Mouse (Mus musculus) lung, postnatal 10 days (tissue): ENCODE results near the gene Ccdc13.

ENCODE experiments used
- DNase-seq: peaks from one replicate; pipeline ENCODE4 v3.0.0; 2021

The Ccdc13 gene

DNA sequence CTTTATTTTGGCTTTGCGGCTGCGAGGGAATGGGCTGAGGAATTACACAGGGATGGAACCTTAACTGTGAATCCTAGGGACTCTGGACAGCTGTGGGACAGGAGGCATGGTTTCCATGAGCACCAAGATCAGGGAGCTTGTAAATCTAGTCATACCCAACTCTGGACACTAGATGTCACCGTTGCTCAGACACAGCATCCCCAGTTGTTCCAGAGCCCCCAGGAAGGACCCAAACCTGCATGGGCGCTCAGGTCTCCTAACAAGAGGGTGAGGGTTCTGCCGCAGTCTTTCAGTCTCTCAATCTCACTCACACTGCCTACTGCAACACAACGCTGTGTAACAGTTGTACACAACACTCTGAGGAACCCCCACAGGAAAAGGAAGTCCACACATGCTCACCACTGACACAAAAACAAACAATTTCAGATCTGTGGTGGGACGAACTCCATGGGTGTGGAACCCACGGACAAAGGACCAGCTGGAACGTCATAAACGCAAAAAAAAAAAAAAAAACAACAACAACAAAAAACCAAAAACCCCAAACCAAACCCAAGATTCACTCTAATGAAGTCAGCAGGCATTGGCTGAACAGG lies 7.4 kb upstream of the Ccdc13 start:
- DNase-seq: peak; percentile 60

DNA sequence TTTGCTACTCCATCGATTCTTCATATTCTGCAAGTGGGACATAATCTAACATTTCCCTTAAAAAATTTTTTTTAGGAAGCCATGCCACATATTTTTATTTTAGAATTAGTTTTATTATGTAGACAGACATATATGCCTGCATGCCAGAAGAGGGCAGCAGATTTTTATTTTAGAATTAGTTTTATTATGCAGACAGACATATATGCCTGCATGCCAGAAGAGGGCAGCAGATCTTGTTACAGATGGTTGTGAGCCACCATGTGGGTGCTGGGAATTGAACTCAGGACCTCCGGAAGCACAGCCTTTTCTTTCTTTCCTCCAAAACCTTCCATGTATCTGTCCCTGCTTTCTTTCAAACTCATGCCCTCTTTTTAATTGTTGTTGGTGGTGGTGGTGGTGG lies 3.7 kb upstream of the Ccdc13 start:
- no peak for DNase-seq

DNA sequence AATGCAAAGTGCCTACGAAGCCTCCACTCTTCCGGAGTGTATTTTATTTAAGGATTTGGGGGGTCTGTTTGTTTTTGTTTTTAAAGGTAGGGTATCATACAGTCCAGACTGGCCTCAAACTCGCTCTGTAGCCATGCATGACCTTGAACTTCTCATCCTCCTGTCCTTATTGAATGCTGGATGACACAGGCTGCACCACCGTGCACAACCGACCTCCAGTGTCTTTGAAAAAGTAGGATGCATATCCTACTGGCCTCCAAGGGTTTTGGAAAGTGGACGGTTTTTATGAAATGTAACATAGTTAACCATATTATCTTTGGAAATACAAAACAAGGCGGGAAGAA lies 333 bp upstream of the Ccdc13 start:
- no peak for DNase-seq

DNA sequence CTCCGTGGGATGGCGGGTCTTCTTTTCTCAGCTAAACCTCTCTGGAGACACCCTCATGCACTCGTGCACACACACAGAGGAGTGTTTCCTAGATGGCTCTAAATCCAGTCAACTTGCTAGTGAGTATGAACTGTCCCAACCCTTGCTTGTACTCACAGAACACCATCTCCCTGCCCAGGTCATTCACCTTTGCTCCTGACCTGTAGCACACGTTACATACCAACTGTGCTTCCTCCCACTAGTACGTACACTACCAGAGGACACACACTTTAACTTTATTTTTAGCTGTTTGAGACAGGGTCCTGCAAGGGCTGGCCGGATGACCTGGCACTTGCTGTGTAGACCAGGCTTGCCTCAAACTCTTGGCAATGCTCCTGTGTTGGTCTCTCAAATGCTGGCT lies 1.3 kb downstream of the Ccdc13 start:
- DNase-seq: no peak

DNA sequence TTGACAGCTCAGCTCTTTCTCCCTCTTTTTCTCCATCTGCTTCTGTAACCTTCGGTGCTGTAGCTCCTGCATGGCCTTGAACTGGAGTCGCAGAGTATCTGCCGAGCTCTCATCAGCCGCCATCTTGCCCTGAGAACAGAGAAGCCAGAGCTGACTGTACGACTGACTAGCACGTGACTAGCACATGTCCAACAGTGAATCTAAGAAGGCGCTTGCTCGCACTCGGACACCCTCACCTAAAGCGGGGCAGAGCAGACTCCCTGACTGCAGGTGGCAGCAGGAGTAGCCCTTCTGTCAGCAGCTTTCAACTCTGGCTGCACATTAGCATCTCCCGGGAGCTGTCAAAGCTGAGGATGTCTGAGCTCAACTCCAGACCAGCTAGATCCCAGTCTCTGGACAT lies 5.4 kb downstream of the Ccdc13 start:
- no peak for DNase-seq

DNA sequence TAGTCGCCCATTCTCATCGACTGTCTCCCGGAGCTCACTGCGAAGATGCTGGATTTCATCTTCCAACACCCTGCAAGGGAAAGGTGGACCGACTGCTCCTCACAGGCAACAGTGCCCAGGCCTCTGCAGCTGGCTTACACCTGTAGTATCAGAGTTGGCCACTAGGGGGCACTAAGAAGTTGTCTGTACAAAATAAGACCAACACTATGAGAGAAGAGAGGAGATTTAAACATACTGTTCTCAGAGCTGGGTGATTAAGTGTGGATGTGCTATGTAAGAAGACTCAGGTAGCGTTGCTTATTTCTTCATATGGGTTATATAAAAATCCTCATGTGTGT lies 8.3 kb downstream of the Ccdc13 start:
- DNase-seq: peak; percentile 89

DNA sequence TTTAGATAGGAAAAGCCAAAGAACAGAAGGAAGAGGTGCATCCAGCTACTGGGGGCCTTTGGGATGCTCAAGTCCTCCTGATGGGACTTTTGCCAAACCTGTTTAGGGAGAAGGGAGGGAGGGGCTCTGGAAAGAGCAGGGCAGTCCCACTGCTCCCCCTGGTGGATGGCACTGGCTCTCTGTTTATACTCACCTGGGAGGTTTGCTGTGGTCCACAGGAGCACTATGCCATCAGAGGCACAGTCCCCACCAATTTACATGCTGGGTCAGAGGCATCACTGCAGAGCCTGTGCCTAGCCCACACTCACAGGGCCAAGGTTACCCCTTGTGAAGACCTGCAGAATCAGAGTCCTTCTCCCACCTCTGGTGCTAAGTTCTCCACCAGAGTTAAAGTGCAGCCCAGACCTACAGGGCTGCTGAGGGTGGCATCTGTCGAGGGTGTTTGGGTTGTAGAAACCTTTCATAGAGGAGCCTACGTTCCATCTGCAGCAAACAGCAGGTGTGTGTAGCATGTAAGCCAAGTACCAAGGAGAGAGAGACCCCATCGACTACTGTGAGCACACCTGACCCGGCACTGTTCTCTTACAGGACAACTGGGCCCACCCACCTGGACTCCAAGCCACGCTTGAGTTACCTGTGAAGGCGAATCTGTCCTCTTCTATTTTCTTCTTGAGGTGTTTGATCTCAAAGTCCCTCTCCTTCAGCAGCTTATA lies 8.9 kb downstream of the Ccdc13 start:
- peak; percentile 61 for DNase-seq

DNA sequence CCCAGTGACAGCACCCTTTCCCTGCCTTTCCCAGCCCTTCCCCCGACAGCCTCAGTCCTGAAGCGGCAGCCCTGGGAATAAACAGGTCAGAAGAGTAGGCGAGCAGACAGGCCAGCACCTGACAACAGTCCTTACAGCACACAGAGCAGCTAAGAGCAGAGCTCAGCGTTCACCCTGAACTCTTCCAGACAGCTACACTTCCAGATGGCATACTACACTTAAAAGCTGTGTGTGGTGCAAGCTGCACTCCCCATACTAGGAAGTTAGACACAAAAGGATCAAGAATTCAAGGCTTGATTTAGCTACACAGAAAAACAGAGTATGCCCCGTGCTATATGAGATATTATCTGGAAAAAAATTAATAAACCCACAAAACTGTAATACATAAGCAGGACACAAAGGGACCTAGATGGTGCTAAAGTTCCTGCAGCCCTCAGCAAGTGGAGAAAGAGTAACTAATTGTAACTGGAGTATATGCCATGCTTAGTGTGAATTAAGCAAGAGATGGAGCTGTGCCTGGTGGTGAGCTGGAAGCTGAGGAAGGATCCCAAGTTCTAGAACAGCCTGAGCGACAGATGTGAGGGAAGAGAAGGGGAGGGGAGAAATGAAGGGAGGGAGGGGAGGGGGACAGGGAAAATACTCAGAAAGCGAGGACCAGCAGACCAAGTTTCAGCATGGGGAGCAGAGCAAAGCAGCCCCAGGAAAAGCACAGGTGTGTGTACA lies 9.8 kb downstream of the Ccdc13 start:
- DNase-seq: no peak

DNA sequence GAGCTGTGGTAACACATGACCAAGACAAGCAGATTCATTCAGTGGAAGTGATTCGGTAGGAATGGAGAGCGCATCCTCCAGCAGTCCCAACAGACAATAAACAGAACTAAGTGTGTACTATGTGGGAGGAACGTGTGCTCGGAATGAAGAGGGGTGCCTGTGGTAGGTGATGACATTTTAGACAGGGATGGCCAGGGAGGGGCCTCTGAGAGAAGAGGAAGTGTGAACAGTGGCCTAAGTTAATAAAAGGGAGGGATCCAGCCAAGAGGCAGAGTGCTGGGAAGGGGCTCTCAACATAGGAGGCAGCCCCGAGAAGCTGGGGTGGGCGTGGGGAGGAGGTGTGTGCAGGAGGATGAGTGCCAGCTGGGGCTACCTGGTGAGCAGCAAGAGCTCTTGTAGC lies 10.9 kb downstream of the Ccdc13 start:
- no peak for DNase-seq

DNA sequence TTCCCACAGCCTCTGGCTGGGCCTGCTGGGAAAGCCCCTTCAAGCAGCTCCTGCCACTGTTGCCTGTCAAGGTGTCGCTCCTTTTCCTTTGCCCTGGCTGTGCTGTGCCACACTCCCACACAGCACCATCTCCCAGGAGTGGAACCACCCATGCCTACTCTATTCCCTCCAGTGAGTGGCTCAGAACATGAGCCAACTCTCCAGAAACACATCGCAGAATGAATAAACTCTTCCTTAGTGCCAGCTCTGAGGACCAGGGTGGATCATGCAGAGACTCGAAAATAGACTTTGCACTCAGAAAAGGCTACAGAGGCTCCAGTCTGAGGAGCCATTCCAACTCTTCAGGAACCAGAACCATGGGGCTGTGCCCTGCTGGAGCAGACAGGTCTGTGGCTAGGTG lies 12.9 kb downstream of the Ccdc13 start:
- no peak for DNase-seq

DNA sequence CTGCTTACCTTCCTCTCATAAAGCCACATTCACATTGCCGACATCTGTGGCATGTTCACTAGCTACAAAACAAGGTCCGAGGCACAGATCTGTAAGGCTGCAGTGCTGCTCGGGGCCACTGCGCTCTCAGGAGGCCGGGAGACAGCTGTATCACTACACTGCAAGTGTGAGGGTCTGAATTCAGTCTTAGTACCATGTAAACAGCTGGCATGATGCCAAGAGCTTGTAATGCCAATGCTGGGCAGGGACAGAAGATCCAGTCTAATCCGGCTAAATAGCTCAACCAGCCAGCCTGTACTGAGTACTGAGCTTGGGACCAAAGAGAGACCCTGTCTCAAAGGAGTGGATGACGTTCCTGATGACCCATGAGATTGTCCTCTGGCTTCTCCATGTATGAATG lies 15.3 kb downstream of the Ccdc13 start:
- DNase-seq: no peak

DNA sequence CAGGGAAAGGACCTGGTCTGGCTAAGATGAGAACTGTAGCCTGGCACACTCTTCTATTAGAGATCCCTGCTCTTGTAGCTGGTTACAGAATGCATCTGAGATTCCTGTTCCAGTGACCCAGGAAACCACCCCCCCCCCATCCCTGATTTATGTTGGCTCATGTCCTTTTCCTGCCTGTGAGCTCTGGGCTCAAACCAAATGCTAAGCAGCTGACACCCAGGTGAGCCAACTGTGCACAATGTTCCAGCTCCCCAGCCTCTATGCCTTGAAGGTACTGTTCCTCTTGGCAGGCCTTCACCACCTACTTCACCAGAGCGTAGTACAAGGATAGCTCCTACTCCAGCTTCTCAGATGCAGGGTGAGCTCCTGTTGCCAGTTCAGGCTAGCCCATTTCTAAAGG lies 16.2 kb downstream of the Ccdc13 start:
- no peak for DNase-seq

DNA sequence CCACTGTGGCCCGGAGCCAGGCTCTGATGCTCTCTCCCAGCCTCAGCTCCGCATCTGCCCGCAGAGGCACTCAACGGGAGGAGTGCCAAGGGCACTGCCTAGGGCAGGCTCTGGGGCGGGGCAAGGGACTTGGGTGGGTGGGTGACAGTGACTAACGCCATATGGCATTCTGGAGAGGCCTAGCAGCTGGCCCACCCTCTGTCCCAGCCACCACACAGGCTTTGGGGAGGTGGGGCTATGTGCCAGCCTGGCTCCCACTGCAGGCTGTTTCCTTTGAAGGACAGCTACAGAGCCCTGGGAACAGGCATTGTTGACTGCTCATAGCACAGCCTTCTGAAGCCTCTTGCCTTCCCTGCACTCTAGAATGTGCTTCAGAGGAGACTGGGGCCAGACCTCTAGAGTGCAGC lies 16.7 kb downstream of the Ccdc13 start:
- DNase-seq: peak; percentile 53

DNA sequence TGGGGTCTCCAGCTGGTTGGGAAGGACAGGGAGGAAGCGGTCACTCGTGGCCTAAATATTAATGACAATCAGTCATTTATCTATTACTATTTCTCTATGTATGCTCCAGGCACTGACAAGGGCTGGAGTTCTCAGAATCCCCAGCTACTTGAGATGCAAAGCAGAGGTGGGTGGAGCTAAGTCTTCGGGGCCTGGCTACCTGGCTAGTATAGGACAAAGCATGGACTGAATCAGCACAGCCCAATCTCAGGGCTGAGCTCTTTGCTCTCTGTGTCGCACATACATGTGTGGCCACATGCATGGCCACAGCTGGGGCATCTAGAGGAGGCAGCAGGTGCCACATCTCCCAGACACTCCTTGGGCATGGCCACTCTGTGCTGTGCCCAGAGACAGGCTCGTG lies 18.5 kb downstream of the Ccdc13 start:
- no peak for DNase-seq

DNA sequence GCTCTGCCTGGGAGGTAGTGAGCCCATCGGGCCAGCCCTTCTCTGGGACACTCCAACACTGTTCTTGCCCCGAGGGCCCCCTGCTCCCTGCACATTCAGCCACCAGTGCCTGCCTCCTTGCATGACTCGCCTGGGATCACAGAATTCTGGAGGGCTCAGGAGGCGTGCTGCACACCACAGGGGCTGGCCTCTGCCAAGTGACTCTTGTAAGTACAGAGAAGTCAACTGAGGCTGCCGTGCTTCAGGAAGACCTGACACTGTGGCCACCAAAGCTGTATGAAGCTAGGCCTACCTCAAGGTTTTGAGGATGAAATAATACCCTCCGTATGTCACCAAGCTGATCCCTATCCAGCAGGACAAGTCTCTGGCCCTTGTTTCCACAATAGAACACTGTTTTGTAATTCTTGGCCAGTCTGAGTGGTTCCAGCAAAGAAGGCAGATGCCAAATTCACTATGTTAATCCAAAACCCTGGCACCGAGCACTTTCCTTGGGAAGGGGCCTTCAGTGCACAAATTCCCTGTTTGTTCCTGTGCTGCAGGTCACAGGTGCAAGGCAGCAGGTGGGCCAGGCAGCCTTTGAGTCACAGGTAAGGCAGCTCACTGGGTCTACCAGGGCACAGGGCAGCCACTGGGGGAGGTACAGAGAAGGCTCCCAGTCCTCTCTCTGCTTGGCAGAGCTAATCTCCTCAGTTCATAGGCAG lies 19.3 kb downstream of the Ccdc13 start:
- DNase-seq: no peak

DNA sequence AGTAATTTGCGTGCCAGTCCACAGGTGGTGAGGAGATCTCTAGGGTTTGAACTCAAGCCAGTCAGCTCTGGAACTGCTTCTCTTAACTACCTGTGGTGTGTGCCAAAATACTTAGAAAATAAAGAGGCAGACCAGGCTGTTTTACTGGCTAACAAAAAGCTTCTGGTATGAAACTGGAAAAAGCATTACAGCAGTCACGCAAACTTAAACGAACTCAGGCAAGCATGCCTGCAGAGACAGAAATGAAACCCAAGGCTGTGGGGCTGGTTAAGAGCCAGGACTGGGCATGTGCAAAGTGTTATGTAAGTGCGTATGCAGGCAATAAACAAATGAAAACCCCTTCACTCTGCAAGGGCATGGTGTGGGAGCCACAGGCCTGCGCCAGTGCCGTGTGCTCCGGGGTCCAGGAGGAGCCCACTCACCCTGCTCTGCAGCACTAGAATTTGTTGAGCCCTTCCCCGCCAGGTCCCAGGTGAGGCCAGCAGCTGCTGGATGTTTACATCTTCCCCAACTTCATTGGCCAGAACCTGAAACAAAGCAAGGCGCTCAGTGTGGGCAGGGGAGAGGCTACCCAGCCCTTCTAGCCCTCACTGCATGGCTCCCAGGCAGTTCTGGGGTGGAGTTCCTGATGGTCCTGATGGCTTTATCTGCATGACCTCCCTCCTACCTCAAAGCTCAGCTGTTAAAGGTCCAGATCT lies 20.0 kb downstream of the Ccdc13 start:
- DNase-seq: peak; percentile 46

DNA sequence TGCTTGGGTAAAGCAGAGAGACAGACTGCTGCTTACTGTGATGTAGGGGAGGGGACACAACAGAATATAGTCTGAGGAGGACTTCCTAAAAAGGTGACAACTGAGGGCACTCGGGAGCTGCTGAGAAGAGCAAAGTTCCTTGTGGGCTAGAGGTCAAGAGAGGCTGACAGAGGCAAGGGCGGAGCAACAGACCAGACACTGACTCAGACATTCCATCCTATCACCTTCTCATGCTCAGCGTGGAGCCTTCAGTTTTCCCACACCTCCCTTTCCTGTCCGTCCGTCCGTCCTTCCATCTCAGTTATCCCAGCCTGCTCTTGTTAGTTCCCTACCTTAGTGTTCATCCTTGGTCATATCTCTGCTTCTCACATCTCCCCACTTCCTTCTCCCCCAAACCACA lies 24.1 kb downstream of the Ccdc13 start:
- no peak for DNase-seq

DNA sequence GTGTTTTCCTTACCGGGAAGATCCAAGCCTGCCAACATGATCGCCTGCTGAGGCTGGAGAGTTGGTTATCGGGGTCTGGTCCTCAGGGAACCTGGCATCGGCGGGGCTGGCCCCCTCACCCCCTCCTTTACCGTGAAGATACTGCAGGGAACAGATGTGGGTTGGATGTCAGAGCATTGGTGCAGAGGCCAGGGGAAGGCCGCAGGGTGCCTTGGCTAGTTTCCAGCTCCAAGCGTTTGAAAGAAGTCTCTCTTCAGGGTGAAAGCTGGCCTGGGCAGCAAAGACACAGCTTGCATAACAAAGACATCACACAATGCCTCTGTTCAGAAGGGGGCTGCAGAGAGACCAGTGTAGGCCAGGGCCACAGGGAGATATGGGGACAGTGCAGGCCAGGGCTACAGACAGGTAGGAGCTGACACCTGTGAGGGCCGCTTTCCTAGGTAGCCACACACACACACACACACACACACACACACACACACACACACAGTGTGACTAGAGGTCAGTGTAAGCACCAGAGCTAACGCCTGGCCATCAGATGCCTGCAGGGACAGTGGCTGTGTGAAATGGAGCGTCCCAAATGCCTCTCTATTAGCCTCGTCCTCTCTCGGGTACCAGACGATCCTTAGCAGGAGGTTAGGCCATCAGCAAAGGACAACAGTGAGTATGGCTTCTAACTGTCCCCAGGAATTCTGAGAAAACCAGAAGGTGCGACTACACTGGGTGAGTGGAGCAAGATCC lies 29.0 kb downstream of the Ccdc13 start:
- peak; percentile 52 for DNase-seq

DNA sequence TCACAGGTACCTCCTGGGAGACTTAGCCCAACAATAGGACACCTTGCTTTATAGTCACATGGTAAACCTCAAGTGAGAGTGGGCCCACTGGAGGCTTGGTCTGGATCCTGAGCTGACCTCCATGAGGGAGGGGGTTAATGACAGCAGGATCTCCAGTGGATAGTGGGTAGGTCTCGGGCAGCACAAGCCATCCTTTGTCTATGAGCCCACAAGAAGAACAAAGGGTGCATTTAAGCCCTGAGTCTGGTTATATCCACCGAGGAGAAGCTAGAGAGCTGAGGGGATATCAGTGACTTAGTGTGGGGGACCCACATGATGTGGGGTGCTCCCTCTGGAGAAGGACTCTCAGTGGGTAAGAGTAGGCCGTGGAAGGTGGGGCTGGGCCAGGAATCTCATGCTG lies 30.8 kb downstream of the Ccdc13 start:
- DNase-seq: no peak

DNA sequence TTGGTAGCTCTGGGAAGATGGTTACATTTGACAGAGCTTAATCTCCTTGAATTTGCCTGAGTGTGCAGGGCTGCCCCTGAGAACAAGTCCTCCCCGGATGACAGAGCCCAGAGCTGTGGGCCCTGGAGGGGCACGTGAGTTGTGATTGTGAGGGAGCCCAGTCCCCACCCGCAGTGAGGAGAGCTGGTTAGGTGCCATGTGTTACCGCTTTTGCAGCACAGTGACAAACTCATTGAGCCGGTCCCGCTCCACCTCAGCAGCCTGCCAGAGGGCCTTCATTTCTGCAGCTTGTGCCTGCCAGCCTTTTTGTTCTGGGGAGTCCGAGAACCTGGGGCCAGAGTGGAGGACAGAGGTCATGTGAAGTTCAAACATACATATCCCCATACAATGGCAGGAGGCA lies 31.3 kb downstream of the Ccdc13 start:
- DNase-seq: no peak

DNA sequence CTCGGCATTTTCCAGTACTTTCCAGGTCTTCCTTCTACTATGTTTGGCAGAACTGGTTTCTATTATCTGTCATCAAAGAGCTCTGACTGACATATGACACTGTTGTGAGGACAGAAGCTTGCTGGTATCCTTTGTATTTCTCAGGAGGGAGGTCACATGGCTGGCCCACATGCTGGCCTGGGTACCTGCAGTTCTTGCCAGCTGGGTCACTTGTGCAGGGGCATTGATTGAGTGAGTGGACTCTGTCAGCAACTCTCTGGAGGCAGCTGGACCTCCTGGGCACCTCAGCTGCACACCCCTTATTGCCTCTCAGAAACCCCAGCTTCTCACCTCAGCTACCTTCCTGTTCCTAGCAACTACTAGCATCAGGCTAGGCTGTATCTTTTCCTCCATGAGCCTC lies 31.7 kb downstream of the Ccdc13 start:
- DNase-seq: no peak

DNA sequence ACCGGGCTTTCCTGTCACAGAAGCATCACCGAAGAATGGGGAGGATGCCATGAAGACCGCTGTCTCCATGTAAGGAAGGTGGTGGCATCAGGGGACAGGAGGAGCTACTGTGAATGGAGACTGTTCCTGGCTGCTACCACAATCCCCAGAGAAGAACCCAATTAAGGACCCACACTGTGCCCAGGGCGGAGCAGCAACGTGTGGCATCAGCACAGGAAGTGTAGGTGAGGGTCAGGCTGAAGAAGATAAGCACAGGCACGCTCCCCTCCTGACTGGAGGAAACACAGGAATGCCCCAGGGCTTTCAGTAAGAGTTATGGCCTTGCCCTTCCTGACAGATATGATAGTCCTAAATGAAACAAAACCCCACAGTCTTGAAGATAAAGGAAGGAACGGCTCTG lies 36.5 kb downstream of the Ccdc13 start:
- no peak for DNase-seq
